ENCODE assay signal across 11 mouse cellular contexts in genomic region chr17:5210101-5210727, GRCm38 (mm10).
A peak's percentile ranks its signal among the peaks of the same experiment; 100 is the strongest.
DNase-seq lines count a peak whose midpoint lies in the region; ATAC-seq and TF ChIP-seq lines count a peak whose summit lies in the region.
"Had no signal": no experiment of that assay in that cellular context is flagged by ENCODE, and none has a peak within 500 bp of the region (broad histone marks: within the 10 kb centered on the region; RNA-seq: fewer than 3 reads in every experiment).

No protein-coding gene starts in this region.

- ATAC-seq in forebrain, embryonic 12.5 days (ENCODE audit: low FRiP score), result no peak
- ATAC-seq in forebrain, embryonic 11.5 days (replicated peaks; ENCODE audit: low FRiP score), result no peak
- peak; percentile 86 for ATAC-seq in lung, embryonic 14.5 days (ENCODE audit: insufficient read depth)
- 0 out of 2 replicates have a peak, but pooled peaks have one; percentile 29 for ATAC-seq in heart, postnatal 0 days (ENCODE audit: insufficient read depth, low read depth)
- no peak; the same call in 1 of the 2 replicates for ATAC-seq in stomach, embryonic 15.5 days (ENCODE audit: insufficient read depth, low FRiP score, low read depth)

- no peak for DNase-seq in forebrain, embryonic 11.5 days (ENCODE audit: low spot score)
- DNase-seq in lung, embryonic 14.5 days, result peak; percentile 94
- DNase-seq in lung, adult 2 months, result no peak
- DNase-seq in heart, postnatal 0 days (ENCODE audit: low spot score), result peak; percentile 37
- no peak for DNase-seq in ovary, postnatal 10 days (ENCODE audit: low spot score)
- no peak for DNase-seq in cerebellum, postnatal 36 days
- DNase-seq: gastrocnemius, postnatal 25 days; kidney, adult 18-20 months had no signal

- no peak for TF ChIP-seq CTCF in lung, embryonic 14.5 days (IDR thresholded peaks at IDR 0.05; ENCODE audit: low read depth)
- no peak for TF ChIP-seq CTCF in lung, adult 2 months (IDR thresholded peaks at IDR 0.05; ENCODE audit: insufficient read depth, low read length)
- no peak for TF ChIP-seq CTCF in heart, postnatal 0 days (IDR thresholded peaks at IDR 0.05; ENCODE audit: low read depth)

- H3K27me3 ChIP-seq in forebrain, embryonic 12.5 days, result no peaks in the 10 kb centered on the region
- no peaks in the 10 kb centered on the region for H3K27me3 ChIP-seq in forebrain, embryonic 11.5 days (ENCODE audit: control insufficient read depth, insufficient read depth, low read length)
- no peaks in the 10 kb centered on the region for H3K27me3 ChIP-seq in lung, embryonic 14.5 days (ENCODE audit: insufficient read depth, low read length)
- no peaks in the 10 kb centered on the region for H3K27me3 ChIP-seq in heart, postnatal 0 days (ENCODE audit: control insufficient read depth, insufficient read depth, low read length)
- no peaks in the 10 kb centered on the region for H3K27me3 ChIP-seq in stomach, embryonic 15.5 days (replicated peaks)

- no peak for TF ChIP-seq POLR2A in lung, adult 2 months (IDR thresholded peaks at IDR 0.05; ENCODE audit: borderline replicate concordance, extremely low read depth, low read depth, low read length)

- no peak overlapping the region for H3K4me2 ChIP-seq in forebrain, embryonic 12.5 days
- no peak overlapping the region for H3K4me2 ChIP-seq in forebrain, embryonic 11.5 days (ENCODE audit: low read depth, low read length, severe bottlenecking)
- H3K4me2 ChIP-seq in lung, embryonic 14.5 days, result no peak overlapping the region
- no peak overlapping the region for H3K4me2 ChIP-seq in heart, postnatal 0 days (ENCODE audit: low read depth, low read length)
- H3K4me2 ChIP-seq in stomach, embryonic 15.5 days, result no peak overlapping the region
- H3K4me2 ChIP-seq: liver, embryonic 11.5 days had no signal

- H3K9ac ChIP-seq in forebrain, embryonic 12.5 days, result no peak overlapping the region
- no peak overlapping the region for H3K9ac ChIP-seq in forebrain, embryonic 11.5 days (ENCODE audit: low read length)
- H3K9ac ChIP-seq in lung, embryonic 14.5 days, result no peak overlapping the region
- no peak overlapping the region for H3K9ac ChIP-seq in heart, postnatal 0 days (replicated peaks; ENCODE audit: low read depth, low read length)
- no peak overlapping the region for H3K9ac ChIP-seq in stomach, embryonic 15.5 days

- TF ChIP-seq EP300 in heart, postnatal 0 days (IDR thresholded peaks at IDR 0.05; ENCODE audit: low read depth), result no peak

- H3K27ac ChIP-seq in forebrain, embryonic 12.5 days, result peak overlapping the region; percentile 36; the same call in 1 of the 2 replicates
- no peak overlapping the region for H3K27ac ChIP-seq in forebrain, embryonic 11.5 days (ENCODE audit: low read depth, low read length)
- peak overlapping the region; percentile 54; the same call in 1 of the 2 replicates for H3K27ac ChIP-seq in lung, embryonic 14.5 days (ENCODE audit: low read depth)
- no peak overlapping the region for H3K27ac ChIP-seq in heart, postnatal 0 days (ENCODE audit: low read depth)
- peak overlapping the region; percentile 36; the same call in 1 of the 2 replicates for H3K27ac ChIP-seq in stomach, embryonic 15.5 days

- no peaks in the 10 kb centered on the region for H3K36me3 ChIP-seq in forebrain, embryonic 12.5 days (replicated peaks)
- H3K36me3 ChIP-seq in forebrain, embryonic 11.5 days (ENCODE audit: control insufficient read depth, insufficient read depth, low read length), result no peaks in the 10 kb centered on the region
- no peaks in the 10 kb centered on the region for H3K36me3 ChIP-seq in lung, embryonic 14.5 days (ENCODE audit: insufficient read depth)
- H3K36me3 ChIP-seq in heart, postnatal 0 days (replicated peaks; ENCODE audit: control insufficient read depth, insufficient read depth, low read length), result no peaks in the 10 kb centered on the region
- H3K36me3 ChIP-seq in stomach, embryonic 15.5 days, result no peaks in the 10 kb centered on the region

- 86% methylated on average over 6 of the region's 6 CpGs for WGBS in forebrain, embryonic 12.5 days
- WGBS in forebrain, embryonic 11.5 days, result 93% methylated on average over 6 of the region's 6 CpGs
- 52% methylated on average over 6 of the region's 6 CpGs for WGBS in lung, embryonic 14.5 days
- 78% methylated on average over 6 of the region's 6 CpGs for WGBS in lung, adult 2 months
- WGBS in heart, postnatal 0 days, result 57% methylated on average over 6 of the region's 6 CpGs
- WGBS in stomach, embryonic 15.5 days, result 50% methylated on average over 6 of the region's 6 CpGs

- H3K9me3 ChIP-seq in forebrain, embryonic 12.5 days, result no peaks in the 10 kb centered on the region
- H3K9me3 ChIP-seq in forebrain, embryonic 11.5 days (ENCODE audit: control insufficient read depth, low read length), result no peaks in the 10 kb centered on the region
- H3K9me3 ChIP-seq in lung, embryonic 14.5 days (ENCODE audit: low read depth, low read length), result no peaks in the 10 kb centered on the region
- H3K9me3 ChIP-seq in heart, postnatal 0 days (replicated peaks; ENCODE audit: control insufficient read depth, low read length), result no peaks in the 10 kb centered on the region
- no peaks in the 10 kb centered on the region for H3K9me3 ChIP-seq in stomach, embryonic 15.5 days

- no peak overlapping the region for H3K4me3 ChIP-seq in forebrain, embryonic 12.5 days (replicated peaks)
- no peak overlapping the region for H3K4me3 ChIP-seq in forebrain, embryonic 11.5 days (ENCODE audit: low read depth, low read length)
- no peak overlapping the region for H3K4me3 ChIP-seq in lung, embryonic 14.5 days (ENCODE audit: low read depth, low read length)
- no peak overlapping the region for H3K4me3 ChIP-seq in lung, adult 2 months (replicated peaks; ENCODE audit: extremely low read depth, low read depth, low read length)
- H3K4me3 ChIP-seq in heart, postnatal 0 days (ENCODE audit: low read depth, low read length), result no peak overlapping the region
- H3K4me3 ChIP-seq in stomach, embryonic 15.5 days (replicated peaks), result no peak overlapping the region

- peaks cover 61% of the 10 kb centered on the region for H3K4me1 ChIP-seq in forebrain, embryonic 12.5 days
- H3K4me1 ChIP-seq in forebrain, embryonic 11.5 days (replicated peaks; ENCODE audit: control insufficient read depth, insufficient read depth, low read length), result peaks cover 10% of the 10 kb centered on the region
- peaks cover 21% of the 10 kb centered on the region for H3K4me1 ChIP-seq in lung, embryonic 14.5 days (ENCODE audit: insufficient read depth)
- peaks cover 11% of the 10 kb centered on the region for H3K4me1 ChIP-seq in lung, adult 2 months (ENCODE audit: control insufficient read depth, insufficient read depth, low read length)
- peaks cover 41% of the 10 kb centered on the region for H3K4me1 ChIP-seq in heart, postnatal 0 days (ENCODE audit: control insufficient read depth, insufficient read depth)
- peaks cover 12% of the 10 kb centered on the region; the same call in 1 of the 2 replicates for H3K4me1 ChIP-seq in stomach, embryonic 15.5 days

Comparison
In these comparisons a context has a peak if more than half of its experiments do, and no peak if none do; other contexts are left out.
1. H3K27ac ChIP-seq: peak in forebrain, embryonic 12.5 days (single experiment), lung, embryonic 14.5 days (single experiment) and stomach, embryonic 15.5 days (single experiment); none in forebrain, embryonic 11.5 days (single experiment) and heart, postnatal 0 days (single experiment).
2. DNase-seq: peak in lung, embryonic 14.5 days (single experiment) and heart, postnatal 0 days (single experiment); none in forebrain, embryonic 11.5 days (single experiment), lung, adult 2 months (single experiment), ovary, postnatal 10 days (single experiment) and cerebellum, postnatal 36 days (0 of 2).
3. ATAC-seq: peak in lung, embryonic 14.5 days (single experiment) and heart, postnatal 0 days (single experiment); none in forebrain, embryonic 12.5 days (single experiment), forebrain, embryonic 11.5 days (single experiment) and stomach, embryonic 15.5 days (single experiment).